Comparison of ENCODE assay signal across 25 mouse cellular contexts in genomic region chr15:60136671-60137070, GRCm38 (mm10).
"Had no signal": no experiment of that assay in that cellular context is flagged by ENCODE, and none has a peak within 500 bp of the region (broad histone marks: within the 10 kb centered on the region; RNA-seq: fewer than 3 reads in every experiment).

No protein-coding gene starts in this region.

- H3K4me1 ChIP-seq: heart, embryonic 10.5 days; heart, embryonic 13.5 days; heart, embryonic 15.5 days; hindbrain, embryonic 13.5 days; hindbrain, embryonic 15.5 days; limb, embryonic 10.5 days; limb, embryonic 12.5 days; liver, embryonic 13.5 days had no signal

- H3K4me3 ChIP-seq: gastrocnemius, adult 2 months; heart, embryonic 10.5 days; heart, embryonic 13.5 days; heart, embryonic 15.5 days; hindbrain, embryonic 13.5 days; hindbrain, embryonic 15.5 days; layer of hippocampus, adult 2 months; left cerebral cortex, adult 2 months; limb, embryonic 10.5 days; limb, embryonic 12.5 days; liver, embryonic 13.5 days had no signal

- H3K36me3 ChIP-seq: heart, embryonic 10.5 days; heart, embryonic 13.5 days; heart, embryonic 15.5 days; hindbrain, embryonic 13.5 days; hindbrain, embryonic 15.5 days; limb, embryonic 10.5 days; limb, embryonic 12.5 days; liver, embryonic 13.5 days had no signal

- H3K27me3 ChIP-seq: heart, embryonic 13.5 days; heart, embryonic 15.5 days; hindbrain, embryonic 13.5 days; hindbrain, embryonic 15.5 days; limb, embryonic 12.5 days; liver, embryonic 13.5 days had no signal

- H3K27ac ChIP-seq: gastrocnemius, adult 2 months; heart, embryonic 10.5 days; heart, embryonic 13.5 days; heart, embryonic 15.5 days; hindbrain, embryonic 13.5 days; hindbrain, embryonic 15.5 days; hindbrain, postnatal 0 days; layer of hippocampus, adult 2 months; left cerebral cortex, adult 2 months; limb, embryonic 10.5 days; limb, embryonic 12.5 days; liver, embryonic 13.5 days had no signal

- DNase-seq: gastrocnemius, adult 2 months; gastrocnemius, postnatal 10 days; gastrocnemius, postnatal 25 days; heart, adult 18-20 months; heart, postnatal 14 days; heart, postnatal 36 days; kidney, adult 11 months; kidney, adult 8-10 months; kidney, postnatal 10 days; kidney, postnatal 25 days; kidney, postnatal 4 days; liver; liver, embryonic 13.5 days had no signal

- H3K9me3 ChIP-seq: heart, embryonic 10.5 days; heart, embryonic 13.5 days; heart, embryonic 15.5 days; hindbrain, embryonic 13.5 days; hindbrain, embryonic 15.5 days; limb, embryonic 10.5 days; limb, embryonic 12.5 days; liver, embryonic 13.5 days had no signal

- ATAC-seq: hindbrain, postnatal 0 days; intestine, embryonic 16.5 days had no signal

- H3K9ac ChIP-seq: heart, embryonic 13.5 days; heart, embryonic 15.5 days; hindbrain, embryonic 13.5 days; hindbrain, embryonic 15.5 days; limb, embryonic 12.5 days; liver, embryonic 13.5 days had no signal

- H3K4me2 ChIP-seq: heart, embryonic 13.5 days; heart, embryonic 15.5 days; hindbrain, embryonic 13.5 days; hindbrain, embryonic 15.5 days; limb, embryonic 12.5 days; liver, embryonic 11.5 days; liver, embryonic 13.5 days had no signal
